Mouse (Mus musculus) layer of hippocampus, adult 8-10 months (tissue): ENCODE results near the gene Chchd3. TPM values are rescaled to one million over a fixed set of nuclear protein-coding genes. Genes with fewer than 3 reads are reported as not detected.
A peak's percentile ranks its signal among the peaks of the same experiment; 100 is the strongest.

Experiments used
- DNase-seq, 2 experiments: peaks; one replicate each; pipeline ENCODE4 v3.0.0; 2022; ENCODE audit warnings: low spot score in 2 of 2
- total RNA-seq, 4 experiments: library from RNA; stranded (reverse); gene quantifications; 2 replicates each; pipeline ENCODE4 v1.2.4; 2022

The Chchd3 gene
- 10 to 100 TPM; 82.5 to 88.4 (median 83.8) TPM for total RNA-seq

- DNase-seq = peak; percentile 97 to 99
These were observed at the start of gene Chchd3 for GRCm38 (mm10) chr6:33059735-33060576. Chchd3 (minus strand) TSS chr6:33060260.

- peak; percentile 36 to 58 for DNase-seq
These were observed 44.6 kb upstream of the Chchd3 start for GRCm38 (mm10) chr6:33104661-33105060.

GRCm38 (mm10) chr6:33098903-33099302 is 38.8 kb upstream of the Chchd3 start:
- peak in 1 of 2 experiments; percentile 18 for DNase-seq

- DNase-seq = no peak
These were observed 34.7 kb upstream of the Chchd3 start for GRCm38 (mm10) chr6:33094671-33095233.

GRCm38 (mm10) chr6:33080186-33080585 is 20.1 kb upstream of the Chchd3 start:
- no peak for DNase-seq

- DNase-seq = no peak
These were observed 18.3 kb upstream of the Chchd3 start for GRCm38 (mm10) chr6:33078260-33078936.

- DNase-seq = no peak
These were observed 6.4 kb upstream of the Chchd3 start for GRCm38 (mm10) chr6:33066462-33066861.

GRCm38 (mm10) chr6:33059276-33059675 is 784 bp downstream of the Chchd3 start:
- DNase-seq = no peak

- DNase-seq = no peak
These were observed 3.7 kb downstream of the Chchd3 start for GRCm38 (mm10) chr6:33056392-33056791.

- no peak for DNase-seq
These were observed 4.4 kb downstream of the Chchd3 start for GRCm38 (mm10) chr6:33055663-33056062.

- no peak for DNase-seq
These were observed 5.1 kb downstream of the Chchd3 start for GRCm38 (mm10) chr6:33054946-33055345.

GRCm38 (mm10) chr6:33051642-33052041 is 8.4 kb downstream of the Chchd3 start:
- no peak for DNase-seq

- DNase-seq = no peak
These were observed 10.2 kb downstream of the Chchd3 start for GRCm38 (mm10) chr6:33049705-33050420.

- DNase-seq = no peak
These were observed 16.6 kb downstream of the Chchd3 start for GRCm38 (mm10) chr6:33043480-33043879.

- no peak for DNase-seq
These were observed 17.2 kb downstream of the Chchd3 start for GRCm38 (mm10) chr6:33042880-33043279.

- no peak for DNase-seq
These were observed 18.1 kb downstream of the Chchd3 start for GRCm38 (mm10) chr6:33041978-33042377.

GRCm38 (mm10) chr6:33040360-33041090 is 19.5 kb downstream of the Chchd3 start:
- DNase-seq = no peak

- DNase-seq = no peak
These were observed 27.5 kb downstream of the Chchd3 start for GRCm38 (mm10) chr6:33032543-33032942.

- no peak for DNase-seq
These were observed 28.4 kb downstream of the Chchd3 start for GRCm38 (mm10) chr6:33031631-33032030.

- DNase-seq = no peak
These were observed 31.8 kb downstream of the Chchd3 start for GRCm38 (mm10) chr6:33028296-33028695.

- no peak for DNase-seq
These were observed 35.0 kb downstream of the Chchd3 start for GRCm38 (mm10) chr6:33025041-33025440.
